Mouse (Mus musculus) MEL (cell line): ENCODE measurements around the gene Ccn6. TPM values are rescaled to one million over a fixed set of nuclear protein-coding genes. Genes with fewer than 3 reads are reported as not detected.

Experiments used
- DNase-seq: peaks from one replicate; pipeline ENCODE4 v3.0.0; 2011; ENCODE audit warnings: low read depth, low spot score
- H3K27ac ChIP-seq: 2 replicates; pipeline ENCODE4 v1.5.1; 2012; ENCODE audit warnings: low read depth, mild to moderate bottlenecking, control low read depth, low read length, moderate library complexity; ENCODE audit not compliant: control insufficient read depth
- H3K27me3 ChIP-seq, 2 experiments: fragments of 150-350 bp in 1 of 2; sonication (generic) in 1 of 2; 2 replicates each; pipeline ENCODE4 v1.6.1; 2012; ENCODE audit warnings: low read length in 2 of 2, mild to moderate bottlenecking in 2 of 2, improper control_type of control experiment in 1 of 2, moderate library complexity in 1 of 2; ENCODE audit not compliant: insufficient read depth in 2 of 2, control insufficient read depth in 1 of 2
- H3K36me3 ChIP-seq, 2 experiments: 2 replicates each; pipeline ENCODE4 v1.6.1; 2012 to 2014; ENCODE audit warnings: low read length in 2 of 2, improper control_type of control experiment in 1 of 2, inconsistent platforms in 1 of 2, mild to moderate bottlenecking in 1 of 2; ENCODE audit not compliant: insufficient read depth in 2 of 2, control insufficient read depth in 1 of 2
- H3K4me1 ChIP-seq, 2 experiments: fragments of 150-350 bp in 1 of 2; sonication (generic) in 1 of 2; 2 replicates each; pipeline ENCODE4 v1.6.1; 2012; ENCODE audit warnings: low read length in 2 of 2, improper control_type of control experiment in 1 of 2, mild to moderate bottlenecking in 1 of 2; ENCODE audit not compliant: insufficient read depth in 2 of 2, control insufficient read depth in 1 of 2
- H3K4me3 ChIP-seq, 2 experiments: fragments of 150-350 bp in 1 of 2; sonication (generic) in 1 of 2; 2 replicates each; pipeline ENCODE4 v1.5.1; 2012; ENCODE audit warnings: low read depth in 2 of 2, low read length in 2 of 2, mild to moderate bottlenecking in 2 of 2, moderate library complexity in 2 of 2, control low read depth in 1 of 2, improper control_type of control experiment in 1 of 2; ENCODE audit not compliant: control insufficient read depth in 1 of 2, insufficient read depth in 1 of 2
- H3K79me2 ChIP-seq: 2 replicates; pipeline ENCODE4 v1.6.1; 2012; ENCODE audit warnings: mild to moderate bottlenecking, low read length, moderate library complexity; ENCODE audit not compliant: control insufficient read depth, poor library complexity, insufficient read depth
- H3K9ac ChIP-seq: 2 replicates; pipeline ENCODE4 v1.6.1; 2012; ENCODE audit warnings: low read depth, mild to moderate bottlenecking, control low read depth, low read length, moderate library complexity; ENCODE audit not compliant: control insufficient read depth, poor library complexity, severe bottlenecking
- H3K9me3 ChIP-seq: fragments of 150-350 bp; sonication (generic); replicated peaks from 2 replicates; pipeline ENCODE4 v1.6.1; 2012; ENCODE audit warnings: mild to moderate bottlenecking, low read length, improper control_type of control experiment, moderate library complexity; ENCODE audit not compliant: insufficient read depth
- CHD1 ChIP-seq: IDR thresholded peaks from 2 replicates; pipeline ENCODE4 v1.6.1; 2012; ENCODE audit warnings: low read depth, mild to moderate bottlenecking, inconsistent platforms, low read length, improper control_type of control experiment
- CHD2 ChIP-seq: IDR thresholded peaks from 2 replicates; pipeline ENCODE4 v1.6.1; 2011; ENCODE audit warnings: low read length, improper control_type of control experiment
- CTCF ChIP-seq, 3 experiments: IDR thresholded peaks in 2 of 3; conservative IDR thresholded peaks in 1 of 3; 2 replicates each; pipeline ENCODE4 v1.5.1; 2011 to 2012; ENCODE audit warnings: low read length in 3 of 3, low read depth in 2 of 3, mild to moderate bottlenecking in 2 of 3, improper control_type of control experiment in 1 of 3, inconsistent platforms in 1 of 3, mixed read lengths in 1 of 3, moderate library complexity in 1 of 3; ENCODE audit not compliant: control insufficient read depth in 1 of 3, insufficient read depth in 1 of 3, poor library complexity in 1 of 3, severe bottlenecking in 1 of 3
- E2F4 ChIP-seq: IDR thresholded peaks from 2 replicates; pipeline ENCODE4 v1.6.1; 2011; ENCODE audit warnings: low read depth, low read length, improper control_type of control experiment, borderline replicate concordance
- ETS1 ChIP-seq: IDR thresholded peaks from 2 replicates; pipeline ENCODE4 v1.6.1; 2012; ENCODE audit warnings: low read depth, mild to moderate bottlenecking, inconsistent platforms, low read length, improper control_type of control experiment, moderate library complexity
- GABPA ChIP-seq: IDR thresholded peaks from 2 replicates; pipeline ENCODE4 v1.6.1; 2012; ENCODE audit warnings: low read depth, mild to moderate bottlenecking, inconsistent platforms, low read length, improper control_type of control experiment, moderate library complexity
- HCFC1 ChIP-seq: IDR thresholded peaks from 2 replicates; pipeline ENCODE4 v1.6.1; 2012; ENCODE audit warnings: low read depth, mild to moderate bottlenecking, inconsistent platforms, low read length, improper control_type of control experiment, moderate library complexity
- JUND ChIP-seq: IDR thresholded peaks from 2 replicates; pipeline ENCODE4 v1.6.1; 2011; ENCODE audit warnings: low read depth, mild to moderate bottlenecking, improper control_type of control experiment, low read length
- MAFK ChIP-seq: IDR thresholded peaks from 2 replicates; pipeline ENCODE4 v1.6.1; 2011; ENCODE audit warnings: low read depth, mild to moderate bottlenecking, low read length, improper control_type of control experiment, borderline replicate concordance
- MEF2A ChIP-seq: IDR thresholded peaks from 2 replicates; pipeline ENCODE4 v1.6.1; 2014; ENCODE audit warnings: low read depth, mild to moderate bottlenecking, inconsistent platforms, low read length, improper control_type of control experiment; ENCODE audit not compliant: poor library complexity, insufficient replicate concordance, severe bottlenecking; ENCODE audit errors: extremely low read depth
- MXI1 ChIP-seq: IDR thresholded peaks from 2 replicates; pipeline ENCODE4 v1.6.1; 2011; ENCODE audit warnings: mild to moderate bottlenecking, low read depth, low read length, improper control_type of control experiment
- MYB ChIP-seq: IDR thresholded peaks from 2 replicates; pipeline ENCODE4 v1.6.1; 2011; ENCODE audit warnings: mild to moderate bottlenecking, low read depth, low read length, improper control_type of control experiment
- NELFE ChIP-seq: IDR thresholded peaks from 2 replicates; pipeline ENCODE4 v1.6.1; 2011; ENCODE audit warnings: low read depth, low read length, improper control_type of control experiment
- POLR2AphosphoS5 ChIP-seq: IDR thresholded peaks from 2 replicates; pipeline ENCODE4 v1.6.1; 2012; ENCODE audit warnings: low read depth, borderline replicate concordance, mild to moderate bottlenecking, inconsistent platforms, low read length, moderate library complexity, mixed read lengths
- RAD21 ChIP-seq: IDR thresholded peaks from 2 replicates; pipeline ENCODE4 v1.6.1; 2011; ENCODE audit warnings: mild to moderate bottlenecking, low read depth, low read length, improper control_type of control experiment
- RCOR1 ChIP-seq: IDR thresholded peaks from 2 replicates; pipeline ENCODE4 v1.6.1; 2012; ENCODE audit warnings: low read depth, mild to moderate bottlenecking, inconsistent platforms, low read length, improper control_type of control experiment
- SIN3A ChIP-seq: IDR thresholded peaks from 2 replicates; pipeline ENCODE4 v1.6.1; 2012; ENCODE audit warnings: low read length, improper control_type of control experiment, inconsistent platforms
- SMC3 ChIP-seq: IDR thresholded peaks from 2 replicates; pipeline ENCODE4 v1.6.1; 2011; ENCODE audit warnings: low read depth, low read length, improper control_type of control experiment
- USF1 ChIP-seq: IDR thresholded peaks from 2 replicates; pipeline ENCODE4 v1.6.1; 2014; ENCODE audit warnings: low read depth, mild to moderate bottlenecking, inconsistent platforms, low read length, improper control_type of control experiment, moderate library complexity
- ZC3H11A ChIP-seq: IDR thresholded peaks from 2 replicates; pipeline ENCODE4 v1.6.1; 2012; ENCODE audit warnings: low read depth, mild to moderate bottlenecking, inconsistent platforms, low read length, improper control_type of control experiment
- ZKSCAN1 ChIP-seq: IDR thresholded peaks from 2 replicates; pipeline ENCODE4 v1.6.1; 2012; ENCODE audit warnings: low read depth, mild to moderate bottlenecking, inconsistent platforms, low read length, improper control_type of control experiment, moderate library complexity
- polyA plus RNA-seq, 2 experiments: library from polyadenylated mRNA; stranded (reverse) in 1 of 2; unstranded in 1 of 2; fragments of >175 nt in 1 of 2; fragments of >200 nt in 1 of 2; gene quantifications; 2 replicates each; pipeline versions ENCODE4 v1.2.1 to v1.2.4; 2012; ENCODE audit warnings: low replicate concordance in 2 of 2, low read depth in 1 of 2; ENCODE audit not compliant: insufficient read length in 2 of 2, insufficient read depth in 1 of 2, missing spikeins in 1 of 2
- total RNA-seq: library from RNA; depleted of rRNA; stranded (reverse); fragments of 300-350 nt; gene quantifications from 2 replicates; pipeline ENCODE4 v1.2.3, GENCODE M21; 2012

The Ccn6 gene
- total and polyA plus RNA-seq, 3 experiments: 0.43 TPM; not detected in 2

DNA sequence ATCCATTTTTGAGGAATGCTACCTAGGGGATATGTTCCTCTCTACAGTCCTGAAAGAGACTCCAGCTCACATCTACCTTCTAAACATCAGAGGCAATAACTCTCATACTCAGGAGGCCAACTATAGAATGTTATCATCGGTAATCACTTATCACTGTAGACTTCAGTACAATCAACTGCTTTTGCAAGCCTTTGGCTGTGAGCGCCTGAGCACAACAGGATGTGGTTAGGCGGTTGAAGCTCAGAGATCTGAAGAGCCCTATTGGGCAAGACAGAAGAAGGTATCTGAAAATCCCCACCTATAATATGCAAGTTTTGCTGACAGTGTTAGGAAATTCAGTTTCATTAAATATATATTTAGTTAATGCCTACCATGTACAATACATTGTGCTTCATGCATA, 29.1 kb upstream of the Ccn6 start:
- Histone ChIP-seq H3K79me2 (no peaks in the 10 kb centered on the region), H3K9ac (no peak overlapping the region), H3K27ac (no peak overlapping the region), H3K36me3 (no peaks in the 10 kb centered on the region), H3K4me1 (no peaks in the 10 kb centered on the region), H3K27me3 (no peaks in the 10 kb centered on the region), H3K9me3 (no peaks in the 10 kb centered on the region), H3K4me3 (no peak overlapping the region)
- no peak for TF ChIP-seq CHD2
- no peak for TF ChIP-seq RAD21
- no peak for DNase-seq

DNA sequence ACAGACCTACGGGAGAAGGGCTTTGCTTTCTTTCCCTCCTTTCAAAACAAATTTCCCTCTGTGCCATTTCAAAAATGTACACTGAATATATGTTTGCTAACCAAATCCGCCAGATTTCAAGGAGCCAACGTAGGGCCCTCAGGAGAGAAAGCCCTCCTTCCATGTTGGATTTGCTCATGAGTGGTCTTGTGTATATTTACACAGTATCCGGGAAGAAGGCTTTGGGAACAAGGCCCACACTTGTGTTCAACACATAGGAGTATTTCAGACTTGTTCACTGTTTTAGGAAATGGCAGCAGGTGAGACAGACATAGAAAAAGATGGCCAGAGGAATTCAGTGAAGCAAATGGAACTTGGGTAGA, 21.9 kb upstream of the Ccn6 start:
- TF ChIP-seq ZC3H11A (no peak), MAFK (no peak), HCFC1 (no peak), CHD2 (no peak), RCOR1 (no peak), ZKSCAN1 (no peak)
- H3K4me3 ChIP-seq: no peak overlapping the region
- no peak overlapping the region for H3K9ac ChIP-seq
- H3K79me2 ChIP-seq: no peaks in the 10 kb centered on the region
- no peak overlapping the region for H3K27ac ChIP-seq
- no peaks in the 10 kb centered on the region for H3K9me3 ChIP-seq
- no peak for DNase-seq
- no peaks in the 10 kb centered on the region; a peak in 1 of 4 replicates for H3K27me3 ChIP-seq
- H3K4me1 ChIP-seq: no peaks in the 10 kb centered on the region
- H3K36me3 ChIP-seq: no peaks in the 10 kb centered on the region

DNA sequence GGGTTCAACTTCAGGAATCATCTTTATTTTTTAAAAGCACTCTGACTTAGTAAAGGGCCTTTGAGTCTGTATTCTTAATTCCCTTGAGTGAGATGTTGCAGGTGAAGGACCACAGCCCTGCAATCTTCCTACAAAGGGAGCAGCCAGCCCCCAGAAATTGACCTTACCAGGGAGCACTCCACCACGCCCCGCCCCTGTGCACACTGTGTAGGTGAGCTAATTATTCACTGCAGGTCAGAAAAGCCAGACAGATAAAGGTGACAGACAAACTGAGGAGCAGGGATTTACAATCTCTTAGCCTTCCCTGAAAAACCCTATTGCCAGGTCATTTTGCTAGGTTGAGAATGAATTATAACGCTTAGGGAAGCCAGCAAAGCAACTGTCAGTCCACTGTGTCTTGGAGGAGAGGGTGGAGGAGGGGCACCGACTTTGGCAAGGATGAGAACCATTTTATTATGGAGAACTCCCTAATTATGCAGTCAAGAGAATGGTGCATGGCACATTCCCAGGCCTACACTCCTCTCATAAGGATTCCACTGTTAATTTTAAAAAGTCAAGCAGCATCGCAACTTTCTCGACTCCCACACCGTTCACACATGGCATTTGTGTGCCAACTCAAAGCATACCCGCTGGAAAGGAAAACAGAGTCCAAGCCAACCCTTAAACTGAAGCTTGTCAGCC, 21.4 kb upstream of the Ccn6 start:
- no peaks in the 10 kb centered on the region for H3K9me3 ChIP-seq
- H3K9ac ChIP-seq: no peak overlapping the region
- H3K27me3 ChIP-seq: no peaks in the 10 kb centered on the region; a peak in 1 of 4 replicates
- TF ChIP-seq MYB: no peak
- no peak overlapping the region for H3K27ac ChIP-seq
- H3K4me1 ChIP-seq: no peaks in the 10 kb centered on the region
- H3K4me3 ChIP-seq: no peak overlapping the region
- DNase-seq: no peak
- no peaks in the 10 kb centered on the region for H3K79me2 ChIP-seq
- no peaks in the 10 kb centered on the region for H3K36me3 ChIP-seq

DNA sequence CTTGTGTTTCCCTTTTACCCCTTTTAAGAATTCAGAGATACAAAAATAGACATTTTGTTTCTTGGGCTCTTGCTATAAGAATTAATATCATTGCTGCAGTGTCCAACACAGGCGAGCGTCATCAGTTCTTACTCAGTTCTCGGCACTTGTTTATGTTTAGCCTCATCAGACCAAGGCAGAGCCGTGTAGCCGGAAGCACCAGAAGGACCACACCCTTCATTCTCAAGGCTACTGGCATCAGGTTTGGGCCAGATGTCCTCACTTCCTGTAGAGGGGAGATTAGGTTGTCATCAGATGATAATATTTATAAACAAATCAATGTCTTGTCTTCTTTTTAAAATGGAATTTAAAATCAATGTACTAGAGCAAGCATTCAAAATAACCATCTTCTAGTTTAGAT, 13.4 kb upstream of the Ccn6 start:
- no peak overlapping the region for H3K4me3 ChIP-seq
- H3K4me1 ChIP-seq: no peaks in the 10 kb centered on the region
- H3K79me2 ChIP-seq: no peaks in the 10 kb centered on the region
- H3K27ac ChIP-seq: no peak overlapping the region
- H3K27me3 ChIP-seq: no peaks in the 10 kb centered on the region; a peak in 1 of 4 replicates
- no peak for DNase-seq
- H3K36me3 ChIP-seq: no peaks in the 10 kb centered on the region
- H3K9ac ChIP-seq: no peak overlapping the region
- H3K9me3 ChIP-seq: no peaks in the 10 kb centered on the region
- no peak for TF ChIP-seq GABPA
- TF ChIP-seq SIN3A: no peak
- TF ChIP-seq E2F4: no peak
- TF ChIP-seq ETS1: no peak
- no peak for TF ChIP-seq MXI1
- TF ChIP-seq CTCF (IDR thresholded peaks at IDR 0.05 in 2 of 3, conservative IDR thresholded peaks at IDR 0.05 in 1 of 3; ENCODE audit: control insufficient read depth in 1 of 3, insufficient read depth in 1 of 3, low read depth in 2 of 3, low read length in 3 of 3, poor library complexity in 1 of 3, severe bottlenecking in 1 of 3): no peak
- TF ChIP-seq USF1: no peak
- TF ChIP-seq SMC3: no peak
- TF ChIP-seq POLR2AphosphoS5: no peak
- TF ChIP-seq JUND: no peak
- no peak for TF ChIP-seq NELFE
- TF ChIP-seq MEF2A: no peak
- no peak for TF ChIP-seq CHD1
